Mouse (Mus musculus) layer of hippocampus, postnatal 36 days (tissue): ENCODE results near the gene Cib4. TPM values are rescaled to one million over a fixed set of nuclear protein-coding genes. Genes with fewer than 3 reads are reported as not detected.

Source experiments
- DNase-seq, 2 experiments: peaks; one replicate each; pipeline ENCODE4 v3.0.0; 2022
- total RNA-seq, 2 experiments: library from RNA; stranded (reverse); gene quantifications; 2 replicates each; pipeline ENCODE4 v1.2.3; 2021

Gene Cib4
- total RNA-seq, result not detected

GRCm38 (mm10) chr5:30545698-30546097 is at the start of gene Cib4:
TSS of gene Cib4 (minus strand) at chr5:30545836.
- DNase-seq, result no peak

DNA sequence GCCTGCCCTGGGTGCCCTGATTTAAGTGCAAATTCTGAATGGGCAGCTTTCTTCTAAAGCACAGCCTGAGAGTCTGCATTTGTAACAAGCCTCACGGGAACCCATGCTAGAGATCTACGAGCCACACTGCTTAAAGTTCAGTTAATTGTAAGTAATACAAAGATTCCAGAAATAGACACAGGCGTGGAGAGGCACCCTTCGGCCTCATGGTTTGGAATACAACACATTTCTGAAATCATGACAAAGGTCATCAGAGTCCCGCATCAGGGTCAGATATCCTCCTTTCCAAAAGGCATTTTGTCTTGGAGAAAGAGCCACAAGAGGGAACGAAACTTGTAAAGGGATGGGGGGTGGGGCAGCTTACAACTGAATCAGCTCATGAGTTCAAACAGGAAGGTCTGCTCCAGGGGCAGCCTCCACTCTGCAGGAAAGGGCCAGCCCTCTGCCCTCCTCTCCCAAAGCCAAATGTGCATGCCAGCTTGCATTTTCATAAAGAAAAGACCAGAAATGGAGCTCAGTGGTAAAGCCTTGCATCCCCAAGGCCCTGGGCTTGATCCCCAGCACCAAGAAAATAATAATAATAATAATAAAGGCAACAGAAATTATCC is 49.4 kb upstream of the Cib4 start:
- no peak for DNase-seq

DNA sequence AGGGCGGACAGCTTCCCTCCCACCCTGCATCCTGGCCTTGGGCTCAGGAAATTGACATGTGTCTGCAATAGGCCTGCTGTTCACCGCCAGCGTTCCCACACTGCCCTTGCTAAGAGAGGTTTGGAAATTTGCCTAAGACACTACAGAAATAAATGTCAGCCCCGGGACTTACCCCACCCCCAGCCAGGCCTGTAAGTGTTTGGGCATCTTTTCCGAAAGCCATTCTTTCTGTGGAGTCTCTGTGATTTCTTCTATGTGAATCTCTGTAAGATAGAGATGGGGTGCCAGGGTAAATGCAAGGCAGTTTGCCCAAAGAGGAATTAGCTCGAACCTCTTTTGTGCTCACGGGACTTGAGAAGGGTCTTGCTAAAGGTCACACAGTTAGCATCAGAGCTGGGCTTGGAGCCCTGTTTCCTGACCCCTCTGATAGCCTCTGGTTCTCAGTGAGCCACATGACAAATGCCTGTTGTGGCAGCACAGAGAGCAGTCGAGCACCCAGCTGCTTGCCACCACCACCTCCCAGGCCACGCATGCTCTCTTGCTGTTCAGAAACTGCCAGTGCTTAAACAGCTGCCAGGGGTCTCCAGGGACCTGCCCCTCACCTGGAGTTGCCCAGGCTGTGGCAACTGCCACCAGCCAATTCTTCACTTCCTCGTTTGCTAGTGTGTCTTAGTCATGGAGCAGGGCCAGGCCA is 48.3 kb upstream of the Cib4 start:
- DNase-seq, result no peak

- DNase-seq, result no peak
Observed at GRCm38 (mm10) chr5:30593360-30593759, 47.7 kb upstream of the Cib4 start.

DNA sequence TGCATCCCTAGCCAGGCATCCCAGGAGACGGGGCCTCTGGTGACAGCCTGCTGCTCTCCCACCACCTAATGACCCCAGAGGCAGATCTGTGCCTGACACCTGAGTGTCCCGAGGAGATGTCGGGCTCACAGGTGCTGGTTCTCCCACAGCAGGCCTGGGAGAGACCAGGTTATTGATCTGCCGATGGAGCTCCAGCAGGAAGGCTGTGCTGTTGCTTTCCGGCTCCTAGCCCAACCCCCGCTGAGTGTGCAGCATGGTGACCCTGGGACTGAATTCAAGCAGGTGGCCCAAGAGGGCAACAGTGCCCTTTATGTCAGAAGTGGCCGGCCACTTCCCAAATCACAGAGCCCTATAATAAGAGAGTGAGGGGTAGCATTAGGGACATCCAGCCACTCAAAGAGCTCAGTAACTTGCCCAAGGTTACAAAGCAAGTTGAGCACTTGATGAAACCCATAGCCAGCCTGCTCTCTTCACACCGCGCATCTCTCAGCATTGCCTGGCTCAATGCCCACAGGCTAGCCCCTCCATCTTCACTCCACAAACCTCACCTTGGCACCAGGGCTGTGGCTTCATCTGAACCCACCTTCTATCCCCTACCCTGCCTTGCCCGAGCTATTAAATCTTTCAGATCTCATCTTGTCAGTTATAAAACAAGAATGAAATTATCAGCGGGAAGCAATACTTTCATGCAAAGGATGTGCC is 46.8 kb upstream of the Cib4 start:
- no peak for DNase-seq

DNA sequence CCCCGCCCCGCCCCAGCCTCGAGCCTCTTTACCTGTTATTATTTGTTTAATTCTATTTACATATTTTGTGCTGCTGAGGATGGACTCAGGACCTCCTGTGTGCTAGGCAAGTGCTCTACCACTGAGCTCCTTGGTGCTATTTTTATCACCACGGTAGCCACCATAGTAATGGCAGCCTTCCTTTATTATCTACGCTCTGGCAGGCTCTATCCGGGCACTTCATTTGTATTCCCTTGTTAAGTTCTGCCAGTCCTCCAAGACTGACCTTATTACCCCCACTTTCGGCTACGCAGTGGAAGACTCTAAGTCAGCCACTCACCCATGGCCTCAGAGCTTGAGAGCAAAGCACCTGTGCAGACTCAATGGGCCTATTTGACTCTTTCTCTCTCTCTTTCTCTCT is 46.1 kb upstream of the Cib4 start:
- no peak for DNase-seq

- no peak for DNase-seq
Observed at GRCm38 (mm10) chr5:30591205-30591731, 45.6 kb upstream of the Cib4 start.

GRCm38 (mm10) chr5:30590231-30590630 is 44.6 kb upstream of the Cib4 start:
- no peak for DNase-seq

DNA sequence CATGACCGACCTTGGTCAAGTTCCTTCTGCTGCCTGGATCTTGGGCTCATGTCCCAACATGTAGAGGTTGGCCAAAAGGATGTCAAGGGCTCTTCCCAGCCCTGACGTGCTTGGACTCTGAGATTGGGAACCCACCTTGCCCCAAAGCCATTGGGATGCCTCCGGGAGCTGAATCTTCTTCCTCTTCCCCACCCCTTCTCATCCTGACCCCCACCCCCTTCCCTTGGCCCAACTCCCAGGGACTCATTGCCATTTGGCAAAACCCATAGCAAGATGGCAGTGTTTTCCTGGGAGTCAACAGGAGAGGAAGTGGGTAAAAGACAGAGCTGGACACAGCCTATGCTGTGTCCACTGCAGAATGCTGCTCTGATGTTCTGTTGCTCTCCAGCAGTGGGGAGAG is 43.9 kb upstream of the Cib4 start:
- DNase-seq, result no peak

DNA sequence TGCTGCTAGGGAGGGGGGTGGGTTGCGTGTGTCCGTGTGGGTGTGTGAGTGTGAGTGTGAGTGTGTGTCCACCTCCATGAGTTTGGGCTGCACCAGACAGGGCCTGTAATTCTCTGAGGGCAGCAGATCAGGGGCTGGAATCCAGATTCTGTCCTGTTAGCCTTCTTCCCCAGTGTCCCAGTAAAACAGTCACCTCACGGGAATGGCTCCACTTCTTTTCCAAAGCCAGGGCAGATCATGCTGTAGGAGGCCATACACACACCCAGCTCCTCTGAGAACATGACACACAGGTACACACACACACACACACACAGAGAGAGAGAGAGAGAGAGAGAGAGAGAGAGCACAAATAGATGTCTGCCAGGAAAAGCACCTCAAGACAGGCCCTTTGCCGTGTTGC is 43.4 kb upstream of the Cib4 start:
- no peak for DNase-seq

DNA sequence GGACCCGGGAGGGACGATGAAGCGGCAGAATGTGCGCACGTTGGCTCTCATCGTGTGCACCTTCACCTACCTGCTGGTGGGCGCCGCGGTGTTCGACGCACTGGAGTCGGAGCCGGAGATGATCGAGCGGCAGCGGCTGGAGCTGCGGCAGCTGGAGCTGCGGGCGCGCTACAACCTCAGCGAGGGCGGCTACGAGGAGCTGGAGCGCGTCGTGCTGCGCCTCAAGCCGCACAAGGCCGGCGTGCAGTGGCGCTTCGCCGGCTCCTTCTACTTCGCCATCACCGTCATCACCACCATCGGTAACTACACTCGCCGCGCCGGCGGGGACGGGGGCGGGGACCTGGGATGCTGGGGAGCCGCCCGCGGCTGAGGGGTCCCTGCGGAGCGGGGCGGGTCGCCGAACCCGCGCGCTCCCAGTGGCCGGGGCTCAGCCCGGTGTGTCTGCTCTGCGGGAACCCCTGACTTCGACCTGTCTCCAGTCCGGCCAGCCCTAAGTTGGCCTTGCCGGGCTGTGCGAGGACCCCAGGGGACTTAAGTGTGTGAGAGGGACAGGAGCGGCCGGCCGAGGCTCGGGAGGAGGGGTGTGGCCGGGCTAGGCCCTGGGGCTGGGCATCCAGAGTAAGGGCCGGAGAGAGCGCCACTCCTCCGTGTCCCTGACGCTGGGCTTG is 42.8 kb upstream of the Cib4 start:
- DNase-seq, result peak in 1 of 2 experiments; percentile 24

GRCm38 (mm10) chr5:30587681-30588300 is 42.2 kb upstream of the Cib4 start, which contains the start of gene Kcnk3:
TSS of gene Kcnk3 (plus strand) at chr5:30588170.
- DNase-seq, result no peak

- no peak for DNase-seq
Observed at GRCm38 (mm10) chr5:30587101-30587500, 41.5 kb upstream of the Cib4 start.

- no peak for DNase-seq
Observed at GRCm38 (mm10) chr5:30586616-30587015, 41.0 kb upstream of the Cib4 start.

DNA sequence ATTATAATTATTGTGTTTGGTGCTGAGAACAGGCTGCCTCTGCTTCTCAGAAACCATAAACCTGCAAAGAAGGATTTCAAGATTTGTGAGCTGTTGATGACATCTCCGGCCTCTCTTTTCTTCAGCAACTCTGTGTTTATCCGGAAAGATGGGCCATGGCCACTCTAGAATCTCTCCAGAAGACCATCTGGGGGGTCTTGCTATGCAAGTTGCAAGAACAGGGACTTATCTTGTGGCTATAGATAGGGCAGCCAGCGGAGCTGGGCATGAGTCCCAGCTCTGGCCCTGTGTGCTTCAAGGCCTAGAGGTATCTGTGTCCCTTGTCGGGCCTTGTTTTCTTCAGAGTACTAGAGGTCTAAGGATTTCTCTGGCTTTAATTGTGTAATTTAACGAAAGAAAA is 36.4 kb upstream of the Cib4 start:
- DNase-seq, result no peak

- no peak for DNase-seq
Observed at GRCm38 (mm10) chr5:30580725-30581124, 35.1 kb upstream of the Cib4 start.

- no peak for DNase-seq
Observed at GRCm38 (mm10) chr5:30578445-30579080, 32.9 kb upstream of the Cib4 start.

- DNase-seq, result peak; percentile 57 to 59
Observed at GRCm38 (mm10) chr5:30577654-30578310, 32.1 kb upstream of the Cib4 start.

- no peak for DNase-seq
Observed at GRCm38 (mm10) chr5:30577251-30577650, 31.6 kb upstream of the Cib4 start.

GRCm38 (mm10) chr5:30576233-30576632 is 30.6 kb upstream of the Cib4 start:
- no peak for DNase-seq

DNA sequence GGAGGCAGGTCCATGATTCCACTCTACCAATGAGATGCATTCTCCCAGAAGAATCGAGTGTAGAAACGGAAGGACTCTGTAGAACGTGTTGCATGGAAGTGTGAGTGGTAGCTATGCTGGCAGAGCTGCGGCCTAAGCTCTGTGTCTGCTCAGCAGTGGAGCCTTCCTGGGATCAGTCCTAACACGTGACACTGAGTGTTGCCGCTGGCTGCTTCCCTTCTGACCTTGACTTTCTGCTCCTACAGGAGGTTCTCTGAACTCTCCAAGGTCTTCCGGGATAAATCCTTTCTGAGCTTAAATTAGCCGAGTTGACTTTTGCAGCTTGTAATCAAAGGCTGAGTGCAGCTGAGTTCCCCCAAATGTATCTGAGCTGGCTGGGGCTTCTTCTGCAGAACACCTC is 28.7 kb upstream of the Cib4 start:
- no peak for DNase-seq
